Mouse (Mus musculus) kidney, postnatal 4 days (tissue): ENCODE measurements around the gene Ak6.

Source experiments
- DNase-seq, 2 experiments: peaks; one replicate each; pipeline ENCODE4 v3.0.0; 2021; ENCODE audit warnings: mixed read lengths in 2 of 2

The Ak6 gene

GRCm38 (mm10) chr13:100669291-100670022 lies 18.7 kb downstream of the Ak6 start, which contains the start of gene Ccdc125:
Gene Ccdc125 (plus strand): TSS chr13:100669717.
- peak; percentile 63 to 74 for DNase-seq

GRCm38 (mm10) chr13:100670181-100670741 lies 19.5 kb downstream of the Ak6 start:
- DNase-seq = no peak

GRCm38 (mm10) chr13:100675936-100676635 lies 25.3 kb downstream of the Ak6 start:
- no peak for DNase-seq

GRCm38 (mm10) chr13:100681615-100682014 lies 30.8 kb downstream of the Ak6 start:
- DNase-seq = no peak

GRCm38 (mm10) chr13:100682837-100683236 lies 32.1 kb downstream of the Ak6 start:
- no peak for DNase-seq

GRCm38 (mm10) chr13:100684355-100684754 lies 33.6 kb downstream of the Ak6 start:
- no peak for DNase-seq

- DNase-seq = no peak
These were observed 36.7 kb downstream of the Ak6 start for GRCm38 (mm10) chr13:100687513-100687912.

GRCm38 (mm10) chr13:100697541-100697940 lies 46.8 kb downstream of the Ak6 start:
- no peak for DNase-seq

GRCm38 (mm10) chr13:100698866-100699265 lies 48.1 kb downstream of the Ak6 start:
- no peak for DNase-seq

GRCm38 (mm10) chr13:100703468-100703867 lies 52.7 kb downstream of the Ak6 start:
- peak; percentile 22 to 38 for DNase-seq

GRCm38 (mm10) chr13:100706206-100706605 lies 55.4 kb downstream of the Ak6 start:
- DNase-seq = no peak

GRCm38 (mm10) chr13:100715467-100715866 lies 64.7 kb downstream of the Ak6 start:
- no peak for DNase-seq
